Mouse (Mus musculus) intestine, embryonic 14.5 days (tissue): ENCODE results near the gene Ube2c. TPM values are rescaled to one million over a fixed set of nuclear protein-coding genes. Genes with fewer than 3 reads are reported as not detected.

Experiments
- ATAC-seq: fragments of 200-750 bp; cut with Nextera tagmentation; replicated peaks from 2 replicates; pipeline ENCODE4 v1.8.0; 2017; ENCODE audit warnings: low read depth, moderate number of reproducible peaks, moderate TSS enrichment, moderate library complexity; ENCODE audit not compliant: low FRiP score, low TSS enrichment
- DNase-seq: peaks from one replicate; pipeline ENCODE4 v3.0.0-alpha.2; 2018; ENCODE audit warnings: low spot score
- H3K27ac ChIP-seq: fragments of 300-500 bp; sonication (generic); 2 replicates; pipeline ENCODE4 v1.5.1; 2014; ENCODE audit warnings: low read depth, mild to moderate bottlenecking, control low read depth
- H3K27me3 ChIP-seq: fragments of 300-500 bp; sonication (generic); replicated peaks from 2 replicates; pipeline ENCODE4 v1.6.1; 2014; ENCODE audit warnings: low read length, control low read depth; ENCODE audit not compliant: control insufficient read depth, insufficient read depth
- H3K36me3 ChIP-seq: fragments of 300-500 bp; sonication (generic); 2 replicates; pipeline ENCODE4 v1.6.1; 2014; ENCODE audit warnings: low read length, control low read depth; ENCODE audit not compliant: control insufficient read depth, insufficient read depth
- H3K4me1 ChIP-seq: fragments of 300-500 bp; sonication (generic); replicated peaks from 2 replicates; pipeline ENCODE4 v1.6.1; 2014; ENCODE audit warnings: low read length, control low read depth, mixed read lengths; ENCODE audit not compliant: control insufficient read depth, insufficient read depth
- H3K4me2 ChIP-seq: fragments of 300-500 bp; sonication (generic); 2 replicates; pipeline ENCODE4 v1.6.1; 2014; ENCODE audit warnings: low read length
- H3K4me3 ChIP-seq: fragments of 300-500 bp; sonication (generic); 2 replicates; pipeline ENCODE4 v1.5.1; 2014; ENCODE audit warnings: low read depth, low read length, control low read depth, mixed read lengths
- H3K9ac ChIP-seq: fragments of 300-500 bp; sonication (generic); 2 replicates; pipeline ENCODE4 v1.6.1; 2014; ENCODE audit warnings: mild to moderate bottlenecking, low read length
- H3K9me3 ChIP-seq: fragments of 300-500 bp; sonication (generic); 2 replicates; pipeline ENCODE4 v1.6.1; 2016; ENCODE audit warnings: low read length, control low read depth; ENCODE audit not compliant: control insufficient read depth
- WGBS: fragments of 180-500 bp; shearing (Covaris S2); extraction: QIAGEN DNeasy Blood & Tissue Kit; methylation state at CpG from one replicate; pipeline ENCODE4 v1.1.7; 2014; 5-methylcytosine and 5-hydroxymethylcytosine counted together
- polyA plus RNA-seq: library from polyadenylated mRNA; unstranded; fragments of >200 nt; fragmentation: Nextera tagmentation; extraction: Ambion mirVana; gene quantifications from 2 replicates; pipeline ENCODE4 v1.2.1, GENCODE M21; 2014

Ube2c gene
- polyA plus RNA-seq, 1 experiment from 2014 or later, result 462 TPM

- Histone ChIP-seq H3K27ac (peak overlapping the region; percentile 51; the same call in 1 of the 2 replicates), H3K4me2 (peak overlapping the region; percentile 83), H3K36me3 (peaks cover 54% of the 10 kb centered on the region), H3K4me3 (peak overlapping the region; percentile 98), H3K27me3 (no peaks in the 10 kb centered on the region), H3K9ac (peak overlapping the region; percentile 88), H3K4me1 (peaks cover 19% of the 10 kb centered on the region), H3K9me3 (no peaks in the 10 kb centered on the region)
- DNase-seq (peak; percentile 60), ATAC-seq (no peak)
- WGBS, result 3% methylated on average over 15 of the region's 15 CpGs
Measured at GRCm38 (mm10) chr2:164770279-164770678, 581 bp downstream of the Ube2c start.

GRCm38 (mm10) chr2:164771123-164771522 lies 1.4 kb downstream of the Ube2c start:
- DNase-seq, result no peak
- H3K9ac ChIP-seq, result peak overlapping the region; percentile 88; the same call in 1 of the 2 replicates
- ATAC-seq, result no peak
- H3K4me2 ChIP-seq, result peak overlapping the region; percentile 83
- H3K4me3 ChIP-seq, result peak overlapping the region; percentile 98
- H3K27me3 ChIP-seq, result no peaks in the 10 kb centered on the region
- no peaks in the 10 kb centered on the region for H3K9me3 ChIP-seq
- H3K27ac ChIP-seq, result no peak overlapping the region
- peaks cover 19% of the 10 kb centered on the region for H3K4me1 ChIP-seq
- H3K36me3 ChIP-seq, result peaks cover 45% of the 10 kb centered on the region
- WGBS, result 73% methylated on average over 8 of the region's 8 CpGs

- Histone ChIP-seq H3K4me3 (no peak overlapping the region), H3K9me3 (no peaks in the 10 kb centered on the region), H3K4me2 (no peak overlapping the region), H3K27ac (no peak overlapping the region), H3K27me3 (no peaks in the 10 kb centered on the region), H3K4me1 (peaks cover 19% of the 10 kb centered on the region), H3K9ac (no peak overlapping the region), H3K36me3 (peaks cover 23% of the 10 kb centered on the region)
- DNase-seq (no peak), ATAC-seq (no peak)
- WGBS, result 80% methylated on average over 14 of the region's 14 CpGs
Measured at GRCm38 (mm10) chr2:164773229-164773988, 3.7 kb downstream of the Ube2c start.

DNA sequence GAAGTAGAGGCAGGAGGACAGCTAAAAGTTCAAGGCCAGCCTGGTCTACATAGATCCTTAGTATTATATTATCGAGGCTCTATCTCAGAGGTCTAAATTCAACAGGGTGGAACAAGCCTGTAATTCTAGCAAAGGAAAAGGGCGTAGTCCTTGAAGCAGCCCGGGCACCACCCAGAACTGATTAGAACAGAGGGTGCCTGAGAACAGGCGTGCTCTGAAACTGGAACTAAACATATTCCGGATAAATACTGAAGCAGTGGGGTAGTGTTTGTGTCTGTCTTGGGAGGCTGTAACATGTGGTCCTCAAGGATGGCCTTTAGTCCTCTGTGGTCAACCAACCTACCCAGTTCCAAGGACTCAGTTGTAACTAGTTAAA lies 4.3 kb downstream of the Ube2c start:
- no peak for ATAC-seq
- Histone ChIP-seq H3K27me3 (no peaks in the 10 kb centered on the region), H3K9ac (no peak overlapping the region), H3K4me1 (peaks cover 19% of the 10 kb centered on the region), H3K36me3 (peaks cover 22% of the 10 kb centered on the region), H3K27ac (no peak overlapping the region), H3K9me3 (no peaks in the 10 kb centered on the region), H3K4me3 (no peak overlapping the region), H3K4me2 (no peak overlapping the region)
- DNase-seq, result no peak
- WGBS, result 77% methylated on average over 5 of the region's 5 CpGs

- H3K4me1 ChIP-seq, result peaks cover 11% of the 10 kb centered on the region
- no peak overlapping the region for H3K9ac ChIP-seq
- DNase-seq (no peak), ATAC-seq (no peak)
- H3K4me2 ChIP-seq, result no peak overlapping the region
- 80% methylated on average over 6 of the region's 6 CpGs for WGBS
- H3K36me3 ChIP-seq, result peaks cover 20% of the 10 kb centered on the region
- H3K27ac ChIP-seq, result no peak overlapping the region
- no peak overlapping the region for H3K4me3 ChIP-seq
- H3K9me3 ChIP-seq, result no peaks in the 10 kb centered on the region
- no peaks in the 10 kb centered on the region for H3K27me3 ChIP-seq
Measured at GRCm38 (mm10) chr2:164776130-164776529, 6.4 kb downstream of the Ube2c start.

DNA sequence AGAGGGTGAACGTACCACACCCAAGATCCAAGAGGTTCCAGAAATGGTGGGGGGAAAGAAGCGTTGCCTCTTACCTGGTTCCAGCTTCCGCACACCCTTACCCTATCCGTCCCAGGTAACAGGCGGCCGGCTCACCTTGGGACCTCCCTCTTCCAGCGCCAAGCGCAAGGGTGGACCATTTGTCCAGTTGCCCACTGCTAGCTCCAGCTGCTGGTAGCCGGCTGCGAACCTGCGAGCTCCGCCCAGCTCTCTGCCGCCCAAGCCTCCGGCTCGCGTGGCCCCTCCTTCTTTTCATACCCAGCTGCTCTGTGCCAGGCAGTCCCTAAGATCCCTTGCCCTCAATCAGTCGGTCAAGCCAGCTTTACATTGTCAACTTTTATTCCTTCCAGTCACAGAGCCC lies 7.1 kb downstream of the Ube2c start:
- Histone ChIP-seq H3K27me3 (no peaks in the 10 kb centered on the region), H3K4me1 (peaks cover 5% of the 10 kb centered on the region; the same call in 1 of the 2 replicates), H3K4me3 (no peak overlapping the region), H3K36me3 (peaks cover 14% of the 10 kb centered on the region), H3K9ac (no peak overlapping the region), H3K9me3 (no peaks in the 10 kb centered on the region), H3K4me2 (no peak overlapping the region), H3K27ac (no peak overlapping the region)
- WGBS, result 64% methylated on average over 17 of the region's 17 CpGs
- no peak for ATAC-seq
- no peak for DNase-seq

GRCm38 (mm10) chr2:164777246-164778014 lies 7.7 kb downstream of the Ube2c start:
- no peak for ATAC-seq
- H3K9ac ChIP-seq, result no peak overlapping the region
- H3K4me2 ChIP-seq, result no peak overlapping the region
- DNase-seq, result no peak
- H3K36me3 ChIP-seq, result peaks cover 7% of the 10 kb centered on the region
- H3K4me1 ChIP-seq, result no peaks in the 10 kb centered on the region
- H3K9me3 ChIP-seq, result no peaks in the 10 kb centered on the region
- WGBS, result 84% methylated on average over 30 of the region's 30 CpGs
- H3K4me3 ChIP-seq, result no peak overlapping the region
- H3K27me3 ChIP-seq, result no peaks in the 10 kb centered on the region
- H3K27ac ChIP-seq, result no peak overlapping the region

- H3K4me3 ChIP-seq, result no peak overlapping the region
- no peaks in the 10 kb centered on the region for H3K9me3 ChIP-seq
- H3K36me3 ChIP-seq, result peaks cover 2% of the 10 kb centered on the region; the same call in 1 of the 2 replicates
- no peak overlapping the region for H3K27ac ChIP-seq
- ATAC-seq, result no peak
- no peak overlapping the region for H3K9ac ChIP-seq
- 90% methylated on average over 11 of the region's 11 CpGs for WGBS
- H3K4me1 ChIP-seq, result no peaks in the 10 kb centered on the region
- no peaks in the 10 kb centered on the region for H3K27me3 ChIP-seq
- DNase-seq, result no peak
- no peak overlapping the region for H3K4me2 ChIP-seq
Measured at GRCm38 (mm10) chr2:164778015-164778287, 8.3 kb downstream of the Ube2c start.
